Mouse (Mus musculus): ENCODE data around the gene Pcp4l1. TPM values are rescaled to one million over a fixed set of nuclear protein-coding genes. Genes with fewer than 3 reads are reported as not detected.

Gene Pcp4l1
- polyA plus RNA-seq, 1 experiment, result 0.13 TPM

- Histone ChIP-seq H3K79me2 (ENCODE audit: control insufficient read depth, insufficient read depth) (no peaks in the 10 kb centered on the region), H3K36me3 (ENCODE audit: control insufficient read depth, insufficient read depth) (no peaks in the 10 kb centered on the region), H3K27me3 (ENCODE audit: control insufficient read depth, insufficient read depth, insufficient read length) (no peaks in the 10 kb centered on the region), H3ac (ENCODE audit: control insufficient read depth, insufficient read length, low read depth) (no peak overlapping the region), H3K4me3 (ENCODE audit: insufficient read depth, poor library complexity, severe bottlenecking) (no peak overlapping the region), H3K79me3 (ENCODE audit: low read depth) (no peaks in the 10 kb centered on the region)
- TF ChIP-seq CTCF (IDR thresholded peaks at IDR 0.05; ENCODE audit: control insufficient read depth, insufficient read depth, insufficient read length) (no peak), MYOG (IDR thresholded peaks at IDR 0.05; ENCODE audit: control insufficient read depth, extremely low read depth, insufficient read length) (no peak), CEBPB (IDR thresholded peaks at IDR 0.05; ENCODE audit: low read depth) (no peak)
Observed at GRCm38 (mm10) chr1:171169913-171170312, 26.2 kb downstream of the Pcp4l1 start.

- no peak overlapping the region for H3ac ChIP-seq (ENCODE audit: control insufficient read depth, insufficient read length, low read depth)
- TF ChIP-seq CTCF (IDR thresholded peaks at IDR 0.05; ENCODE audit: control insufficient read depth, insufficient read depth, insufficient read length) (no peak), CEBPB (IDR thresholded peaks at IDR 0.05; ENCODE audit: low read depth) (no peak), USF1 (IDR thresholded peaks at IDR 0.05; ENCODE audit: low read depth) (no peak), MYOG (IDR thresholded peaks at IDR 0.05; ENCODE audit: control insufficient read depth, extremely low read depth, insufficient read length) (no peak), MAX (IDR thresholded peaks at IDR 0.05) (no peak), MYOD1 (IDR thresholded peaks at IDR 0.05; ENCODE audit: control insufficient read depth, insufficient read length, low read depth) (no peak), FOSL1 (IDR thresholded peaks at IDR 0.05; ENCODE audit: insufficient read depth, low read length, poor library complexity, severe bottlenecking) (no peak)
- no peak overlapping the region for H3K4me3 ChIP-seq (ENCODE audit: insufficient read depth, poor library complexity, severe bottlenecking)
- no peaks in the 10 kb centered on the region for H3K27me3 ChIP-seq (ENCODE audit: control insufficient read depth, insufficient read depth, insufficient read length)
- no peaks in the 10 kb centered on the region for H3K79me2 ChIP-seq (ENCODE audit: control insufficient read depth, insufficient read depth)
- H3K79me3 ChIP-seq (ENCODE audit: low read depth), result no peaks in the 10 kb centered on the region
- no peaks in the 10 kb centered on the region for H3K36me3 ChIP-seq (ENCODE audit: control insufficient read depth, insufficient read depth)
Observed at GRCm38 (mm10) chr1:171168906-171169305, 27.2 kb downstream of the Pcp4l1 start.

GRCm38 (mm10) chr1:171165629-171166345, 30.3 kb downstream of the Pcp4l1 start:
- Histone ChIP-seq H3K27me3 (ENCODE audit: control insufficient read depth, insufficient read depth, insufficient read length) (no peaks in the 10 kb centered on the region), H3K79me3 (ENCODE audit: low read depth) (no peaks in the 10 kb centered on the region), H3K4me3 (ENCODE audit: insufficient read depth, poor library complexity, severe bottlenecking) (no peak overlapping the region), H3K79me2 (ENCODE audit: control insufficient read depth, insufficient read depth) (no peaks in the 10 kb centered on the region), H3ac (ENCODE audit: control insufficient read depth, insufficient read length, low read depth) (no peak overlapping the region), H3K36me3 (ENCODE audit: control insufficient read depth, insufficient read depth) (no peaks in the 10 kb centered on the region)
- TF ChIP-seq FOSL1 (IDR thresholded peaks at IDR 0.05; ENCODE audit: insufficient read depth, low read length, poor library complexity, severe bottlenecking) (no peak), MYOG (IDR thresholded peaks at IDR 0.05; ENCODE audit: control insufficient read depth, extremely low read depth, insufficient read length) (no peak), MYOD1 (IDR thresholded peaks at IDR 0.05; ENCODE audit: control insufficient read depth, insufficient read length, low read depth) (no peak), CTCF (IDR thresholded peaks at IDR 0.05; ENCODE audit: control insufficient read depth, insufficient read depth, insufficient read length) (no peak), MAX (IDR thresholded peaks at IDR 0.05) (no peak), CEBPB (IDR thresholded peaks at IDR 0.05; ENCODE audit: low read depth) (no peak), USF1 (IDR thresholded peaks at IDR 0.05; ENCODE audit: low read depth) (no peak)

GRCm38 (mm10) chr1:171164258-171164657, 31.8 kb downstream of the Pcp4l1 start:
- H3K27me3 ChIP-seq (ENCODE audit: control insufficient read depth, insufficient read depth, insufficient read length), result no peaks in the 10 kb centered on the region
- no peak overlapping the region for H3K4me3 ChIP-seq (ENCODE audit: insufficient read depth, poor library complexity, severe bottlenecking)
- TF ChIP-seq MAX (IDR thresholded peaks at IDR 0.05) (no peak), MYOD1 (IDR thresholded peaks at IDR 0.05; ENCODE audit: control insufficient read depth, insufficient read length, low read depth) (no peak), CTCF (IDR thresholded peaks at IDR 0.05; ENCODE audit: control insufficient read depth, insufficient read depth, insufficient read length) (no peak), MYOG (IDR thresholded peaks at IDR 0.05; ENCODE audit: control insufficient read depth, extremely low read depth, insufficient read length) (no peak), USF1 (IDR thresholded peaks at IDR 0.05; ENCODE audit: low read depth) (no peak), CEBPB (IDR thresholded peaks at IDR 0.05; ENCODE audit: low read depth) (no peak), FOSL1 (IDR thresholded peaks at IDR 0.05; ENCODE audit: insufficient read depth, low read length, poor library complexity, severe bottlenecking) (no peak)

GRCm38 (mm10) chr1:171162526-171162925, 33.5 kb downstream of the Pcp4l1 start:
- Histone ChIP-seq H3K79me3 (ENCODE audit: low read depth) (no peaks in the 10 kb centered on the region), H3K27me3 (ENCODE audit: control insufficient read depth, insufficient read depth, insufficient read length) (no peaks in the 10 kb centered on the region), H3K79me2 (ENCODE audit: control insufficient read depth, insufficient read depth) (no peaks in the 10 kb centered on the region), H3K4me3 (ENCODE audit: insufficient read depth, poor library complexity, severe bottlenecking) (no peak overlapping the region), H3ac (ENCODE audit: control insufficient read depth, insufficient read length, low read depth) (no peak overlapping the region), H3K36me3 (ENCODE audit: control insufficient read depth, insufficient read depth) (no peaks in the 10 kb centered on the region)
- no peak for TF ChIP-seq CTCF (IDR thresholded peaks at IDR 0.05; ENCODE audit: control insufficient read depth, insufficient read depth, insufficient read length)
- TF ChIP-seq FOSL1 (IDR thresholded peaks at IDR 0.05; ENCODE audit: insufficient read depth, low read length, poor library complexity, severe bottlenecking), result no peak
- no peak for TF ChIP-seq USF1 (IDR thresholded peaks at IDR 0.05; ENCODE audit: low read depth)
- no peak for TF ChIP-seq MYOD1 (IDR thresholded peaks at IDR 0.05; ENCODE audit: control insufficient read depth, insufficient read length, low read depth)
- no peak for TF ChIP-seq MYOG (IDR thresholded peaks at IDR 0.05; ENCODE audit: control insufficient read depth, extremely low read depth, insufficient read length)
- TF ChIP-seq CEBPB (IDR thresholded peaks at IDR 0.05; ENCODE audit: low read depth), result no peak
- TF ChIP-seq MAX (IDR thresholded peaks at IDR 0.05), result no peak

More at GRCm38 (mm10) chr1:171164258-171164657, 31.8 kb downstream of the Pcp4l1 start:
- Histone ChIP-seq H3K79me2 (ENCODE audit: control insufficient read depth, insufficient read depth) (no peaks in the 10 kb centered on the region), H3ac (ENCODE audit: control insufficient read depth, insufficient read length, low read depth) (no peak overlapping the region), H3K36me3 (ENCODE audit: control insufficient read depth, insufficient read depth) (no peaks in the 10 kb centered on the region), H3K79me3 (ENCODE audit: low read depth) (no peaks in the 10 kb centered on the region)

Measured in C2C12 (cell line).